Mouse (Mus musculus): ENCODE results near the gene Gm49358. TPM values are rescaled to one million over a fixed set of nuclear protein-coding genes. Genes with fewer than 3 reads are reported as not detected.
A peak's percentile ranks its signal among the peaks of the same experiment; 100 is the strongest.

Gene Gm49358
- polyA plus RNA-seq, 1 experiment from 2014 or later, result not detected

GRCm38 (mm10) chr10:86791507-86792184 is 27.9 kb downstream of the Gm49358 start:
- H3K27ac ChIP-seq (ENCODE audit: low read depth), result no peak overlapping the region
- no peak overlapping the region for H3K9ac ChIP-seq (ENCODE audit: low read length)
- peak; percentile 57; the same call in 1 of the 2 replicates for ATAC-seq (replicated peaks; ENCODE audit: low FRiP score, low TSS enrichment, low read depth)
- no peak overlapping the region for H3K4me3 ChIP-seq (ENCODE audit: low read depth, low read length)
- no peaks in the 10 kb centered on the region for H3K36me3 ChIP-seq (ENCODE audit: control insufficient read depth, insufficient read depth, low read length)
- no peak for DNase-seq (ENCODE audit: low spot score)
- no peak overlapping the region for H3K4me2 ChIP-seq (ENCODE audit: low read length)
- H3K4me1 ChIP-seq (replicated peaks; ENCODE audit: control insufficient read depth, insufficient read depth, low read length), result peaks cover 13% of the 10 kb centered on the region; the same call in 1 of the 2 replicates
- 38% methylated on average over 7 of the region's 7 CpGs for WGBS
- no peaks in the 10 kb centered on the region for H3K27me3 ChIP-seq (replicated peaks; ENCODE audit: control insufficient read depth, insufficient read depth, low read length)
- no peaks in the 10 kb centered on the region for H3K9me3 ChIP-seq (ENCODE audit: control insufficient read depth, low read length)

- H3K9me3 ChIP-seq (ENCODE audit: control insufficient read depth, low read length), result no peaks in the 10 kb centered on the region
- peaks cover 10% of the 10 kb centered on the region; the same call in 1 of the 2 replicates for H3K4me1 ChIP-seq (replicated peaks; ENCODE audit: control insufficient read depth, insufficient read depth, low read length)
- 66% methylated on average over 2 of the region's 2 CpGs for WGBS
- H3K36me3 ChIP-seq (ENCODE audit: control insufficient read depth, insufficient read depth, low read length), result no peaks in the 10 kb centered on the region
- H3K27me3 ChIP-seq (replicated peaks; ENCODE audit: control insufficient read depth, insufficient read depth, low read length), result no peaks in the 10 kb centered on the region
- no peak overlapping the region for H3K27ac ChIP-seq (ENCODE audit: low read depth)
- DNase-seq (ENCODE audit: low spot score) (no peak), ATAC-seq (replicated peaks; ENCODE audit: low FRiP score, low TSS enrichment, low read depth) (no peak)
- no peak overlapping the region for H3K4me3 ChIP-seq (ENCODE audit: low read depth, low read length)
- H3K9ac ChIP-seq (ENCODE audit: low read length), result no peak overlapping the region
- no peak overlapping the region for H3K4me2 ChIP-seq (ENCODE audit: low read length)
These were observed 29.8 kb downstream of the Gm49358 start for GRCm38 (mm10) chr10:86793509-86793951.

- Histone ChIP-seq H3K36me3 (ENCODE audit: control insufficient read depth, insufficient read depth, low read length) (no peaks in the 10 kb centered on the region), H3K27me3 (replicated peaks; ENCODE audit: control insufficient read depth, insufficient read depth, low read length) (no peaks in the 10 kb centered on the region), H3K4me2 (ENCODE audit: low read length) (no peak overlapping the region), H3K9me3 (ENCODE audit: control insufficient read depth, low read length) (no peaks in the 10 kb centered on the region), H3K4me1 (replicated peaks; ENCODE audit: control insufficient read depth, insufficient read depth, low read length) (peaks cover 10% of the 10 kb centered on the region; the same call in 1 of the 2 replicates), H3K9ac (ENCODE audit: low read length) (no peak overlapping the region), H3K27ac (ENCODE audit: low read depth) (no peak overlapping the region), H3K4me3 (ENCODE audit: low read depth, low read length) (no peak overlapping the region)
- WGBS, result 93% methylated on average over 4 of the region's 4 CpGs
- DNase-seq (ENCODE audit: low spot score), result no peak
- no peak for ATAC-seq (replicated peaks; ENCODE audit: low FRiP score, low TSS enrichment, low read depth)
These were observed 30.4 kb downstream of the Gm49358 start for GRCm38 (mm10) chr10:86794196-86794595.

GRCm38 (mm10) chr10:86794794-86795535 is 31.2 kb downstream of the Gm49358 start:
- H3K4me1 ChIP-seq (replicated peaks; ENCODE audit: control insufficient read depth, insufficient read depth, low read length), result peaks cover 10% of the 10 kb centered on the region; the same call in 1 of the 2 replicates
- H3K4me2 ChIP-seq (ENCODE audit: low read length), result no peak overlapping the region
- no peaks in the 10 kb centered on the region for H3K27me3 ChIP-seq (replicated peaks; ENCODE audit: control insufficient read depth, insufficient read depth, low read length)
- ATAC-seq (replicated peaks; ENCODE audit: low FRiP score, low TSS enrichment, low read depth) (no peak), DNase-seq (ENCODE audit: low spot score) (no peak)
- no peak overlapping the region for H3K4me3 ChIP-seq (ENCODE audit: low read depth, low read length)
- no peak overlapping the region for H3K27ac ChIP-seq (ENCODE audit: low read depth)
- 87% methylated on average over 9 of the region's 9 CpGs for WGBS
- no peak overlapping the region for H3K9ac ChIP-seq (ENCODE audit: low read length)
- no peaks in the 10 kb centered on the region for H3K36me3 ChIP-seq (ENCODE audit: control insufficient read depth, insufficient read depth, low read length)
- H3K9me3 ChIP-seq (ENCODE audit: control insufficient read depth, low read length), result no peaks in the 10 kb centered on the region

- H3K9me3 ChIP-seq (ENCODE audit: control insufficient read depth, low read length), result no peaks in the 10 kb centered on the region
- DNase-seq (ENCODE audit: low spot score), result no peak
- 92% methylated on average over 5 of the region's 5 CpGs for WGBS
These were observed 32.4 kb downstream of the Gm49358 start for GRCm38 (mm10) chr10:86796073-86796741.

GRCm38 (mm10) chr10:86807362-86807761 is 43.6 kb downstream of the Gm49358 start:
- no peaks in the 10 kb centered on the region for H3K9me3 ChIP-seq (ENCODE audit: control insufficient read depth, low read length)
- no peak overlapping the region for H3K9ac ChIP-seq (ENCODE audit: low read length)
- WGBS, result 100% methylated on average over 1 of the region's 1 CpGs
- ATAC-seq (replicated peaks; ENCODE audit: low FRiP score, low TSS enrichment, low read depth) (no peak), DNase-seq (ENCODE audit: low spot score) (no peak)
- H3K4me2 ChIP-seq (ENCODE audit: low read length), result no peak overlapping the region
- no peaks in the 10 kb centered on the region for H3K36me3 ChIP-seq (ENCODE audit: control insufficient read depth, insufficient read depth, low read length)
- H3K4me1 ChIP-seq (replicated peaks; ENCODE audit: control insufficient read depth, insufficient read depth, low read length), result no peaks in the 10 kb centered on the region
- no peak overlapping the region for H3K27ac ChIP-seq (ENCODE audit: low read depth)
- H3K4me3 ChIP-seq (ENCODE audit: low read depth, low read length), result no peak overlapping the region
- H3K27me3 ChIP-seq (replicated peaks; ENCODE audit: control insufficient read depth, insufficient read depth, low read length), result no peaks in the 10 kb centered on the region

More at GRCm38 (mm10) chr10:86796073-86796741, 32.4 kb downstream of the Gm49358 start:
- no peak overlapping the region for H3K27ac ChIP-seq (ENCODE audit: low read depth)
- no peak overlapping the region for H3K9ac ChIP-seq (ENCODE audit: low read length)
- no peak overlapping the region for H3K4me3 ChIP-seq (ENCODE audit: low read depth, low read length)
- H3K4me1 ChIP-seq (replicated peaks; ENCODE audit: control insufficient read depth, insufficient read depth, low read length), result peaks cover 10% of the 10 kb centered on the region; the same call in 1 of the 2 replicates
- no peak overlapping the region for H3K4me2 ChIP-seq (ENCODE audit: low read length)
- no peak for ATAC-seq (replicated peaks; ENCODE audit: low FRiP score, low TSS enrichment, low read depth)
- no peaks in the 10 kb centered on the region for H3K27me3 ChIP-seq (replicated peaks; ENCODE audit: control insufficient read depth, insufficient read depth, low read length)
- H3K36me3 ChIP-seq (ENCODE audit: control insufficient read depth, insufficient read depth, low read length), result no peaks in the 10 kb centered on the region

- Histone ChIP-seq H3K4me1 (replicated peaks; ENCODE audit: control insufficient read depth, insufficient read depth, low read length) (no peaks in the 10 kb centered on the region), H3K9me3 (ENCODE audit: control insufficient read depth, low read length) (no peaks in the 10 kb centered on the region), H3K27me3 (replicated peaks; ENCODE audit: control insufficient read depth, insufficient read depth, low read length) (no peaks in the 10 kb centered on the region), H3K9ac (ENCODE audit: low read length) (no peak overlapping the region), H3K36me3 (ENCODE audit: control insufficient read depth, insufficient read depth, low read length) (no peaks in the 10 kb centered on the region), H3K27ac (ENCODE audit: low read depth) (no peak overlapping the region), H3K4me3 (ENCODE audit: low read depth, low read length) (no peak overlapping the region), H3K4me2 (ENCODE audit: low read length) (no peak overlapping the region)
- WGBS, result 82% methylated on average over 15 of the region's 15 CpGs
- ATAC-seq (replicated peaks; ENCODE audit: low FRiP score, low TSS enrichment, low read depth) (no peak), DNase-seq (ENCODE audit: low spot score) (no peak)
These were observed 44.4 kb downstream of the Gm49358 start for GRCm38 (mm10) chr10:86808013-86808758.

- no peak overlapping the region for H3K4me3 ChIP-seq (ENCODE audit: low read depth, low read length)
- H3K9me3 ChIP-seq (ENCODE audit: control insufficient read depth, low read length), result no peaks in the 10 kb centered on the region
- no peaks in the 10 kb centered on the region for H3K4me1 ChIP-seq (replicated peaks; ENCODE audit: control insufficient read depth, insufficient read depth, low read length)
- ATAC-seq (replicated peaks; ENCODE audit: low FRiP score, low TSS enrichment, low read depth) (no peak), DNase-seq (ENCODE audit: low spot score) (no peak)
- H3K27ac ChIP-seq (ENCODE audit: low read depth), result no peak overlapping the region
- no peaks in the 10 kb centered on the region for H3K36me3 ChIP-seq (ENCODE audit: control insufficient read depth, insufficient read depth, low read length)
- no peak overlapping the region for H3K4me2 ChIP-seq (ENCODE audit: low read length)
- WGBS, result 88% methylated on average over 9 of the region's 9 CpGs
- no peaks in the 10 kb centered on the region for H3K27me3 ChIP-seq (replicated peaks; ENCODE audit: control insufficient read depth, insufficient read depth, low read length)
- H3K9ac ChIP-seq (ENCODE audit: low read length), result no peak overlapping the region
These were observed 46.2 kb downstream of the Gm49358 start for GRCm38 (mm10) chr10:86810000-86810399.

Data from intestine, embryonic 14.5 days (tissue).